Mouse (Mus musculus) olfactory bulb, adult 2 months (tissue): ENCODE results near the gene Dqx1.

Source experiments
- CTCF ChIP-seq: fragments of 200-500 bp; IDR thresholded peaks from 2 replicates; pipeline ENCODE4 v1.5.1; 2012; ENCODE audit warnings: low read depth, mild to moderate bottlenecking, low read length, moderate library complexity; ENCODE audit not compliant: insufficient read depth
- POLR2A ChIP-seq: fragments of 200-500 bp; IDR thresholded peaks from 2 replicates; pipeline ENCODE4 v1.6.1; 2012; ENCODE audit warnings: mild to moderate bottlenecking, low read depth, low read length, moderate library complexity; ENCODE audit not compliant: insufficient read depth

- peak; percentile 53; the same call in 1 of the 2 replicates for TF ChIP-seq CTCF
- TF ChIP-seq POLR2A: peak; percentile 49; the same call in 1 of the 2 replicates
Measured at GRCm38 (mm10) chr6:83078324-83078858, 20.7 kb downstream of the Dqx1 start.
